Mouse (Mus musculus): ENCODE measurements around the gene Olfr485. TPM values are rescaled to one million over a fixed set of nuclear protein-coding genes. Genes with fewer than 3 reads are reported as not detected.

Olfr485 gene
- polyA plus RNA-seq, 1 experiment from 2014 or later: not detected

GRCm38 (mm10) chr7:108127349-108127748 is 32.3 kb downstream of the Olfr485 start, which contains the start of gene Olfr484:
Gene Olfr484, minus strand, starts transcription at chr7:108127449.
- TF ChIP-seq CTCF (IDR thresholded peaks at IDR 0.05; ENCODE audit: low read depth): no peak
- no peaks in the 10 kb centered on the region for H3K4me1 ChIP-seq (replicated peaks; ENCODE audit: control insufficient read depth, insufficient read depth, low read length)
- H3K36me3 ChIP-seq (ENCODE audit: control insufficient read depth, insufficient read depth): no peaks in the 10 kb centered on the region
- H3K27ac ChIP-seq (ENCODE audit: low read depth, low read length): no peak within 1 kb of the TSS
- no peaks in the 10 kb centered on the region for H3K9me3 ChIP-seq (ENCODE audit: control insufficient read depth)
- H3K4me3 ChIP-seq (ENCODE audit: low read depth, low read length): no peak within 1 kb of the TSS
- H3K4me2 ChIP-seq (replicated peaks; ENCODE audit: low read depth): no peak within 1 kb of the TSS
- H3K27me3 ChIP-seq (replicated peaks; ENCODE audit: control insufficient read depth, insufficient read depth, low read length): no peaks in the 10 kb centered on the region
- ATAC-seq: no peak
- no peak within 1 kb of the TSS for H3K9ac ChIP-seq (ENCODE audit: low read depth, low read length)

- no peak overlapping the region for H3K9ac ChIP-seq (ENCODE audit: low read depth, low read length)
- H3K4me1 ChIP-seq (replicated peaks; ENCODE audit: control insufficient read depth, insufficient read depth, low read length): no peaks in the 10 kb centered on the region
- H3K9me3 ChIP-seq (ENCODE audit: control insufficient read depth): no peaks in the 10 kb centered on the region
- WGBS: 67% methylated on average over 1 of the region's 1 CpGs
- no peak overlapping the region for H3K27ac ChIP-seq (ENCODE audit: low read depth, low read length)
- H3K36me3 ChIP-seq (ENCODE audit: control insufficient read depth, insufficient read depth): no peaks in the 10 kb centered on the region
- no peak for ATAC-seq
- no peak overlapping the region for H3K4me3 ChIP-seq (ENCODE audit: low read depth, low read length)
- no peak overlapping the region for H3K4me2 ChIP-seq (replicated peaks; ENCODE audit: low read depth)
- TF ChIP-seq CTCF (IDR thresholded peaks at IDR 0.05; ENCODE audit: low read depth): no peak
- H3K27me3 ChIP-seq (replicated peaks; ENCODE audit: control insufficient read depth, insufficient read depth, low read length): no peaks in the 10 kb centered on the region
Observed at GRCm38 (mm10) chr7:108121416-108121815, 38.3 kb downstream of the Olfr485 start.

GRCm38 (mm10) chr7:108120681-108121080 is 39.0 kb downstream of the Olfr485 start:
- no peak overlapping the region for H3K27ac ChIP-seq (ENCODE audit: low read depth, low read length)
- no peak overlapping the region for H3K4me3 ChIP-seq (ENCODE audit: low read depth, low read length)
- H3K27me3 ChIP-seq (replicated peaks; ENCODE audit: control insufficient read depth, insufficient read depth, low read length): no peaks in the 10 kb centered on the region
- no peak overlapping the region for H3K9ac ChIP-seq (ENCODE audit: low read depth, low read length)
- H3K4me2 ChIP-seq (replicated peaks; ENCODE audit: low read depth): no peak overlapping the region
- H3K9me3 ChIP-seq (ENCODE audit: control insufficient read depth): no peaks in the 10 kb centered on the region
- no peaks in the 10 kb centered on the region for H3K36me3 ChIP-seq (ENCODE audit: control insufficient read depth, insufficient read depth)
- TF ChIP-seq CTCF (IDR thresholded peaks at IDR 0.05; ENCODE audit: low read depth): no peak
- 27% methylated on average over 1 of the region's 1 CpGs for WGBS
- no peak for ATAC-seq
- H3K4me1 ChIP-seq (replicated peaks; ENCODE audit: control insufficient read depth, insufficient read depth, low read length): no peaks in the 10 kb centered on the region

Other genes starting within 250 kb of the Olfr485 start
- not detected in 2 replicates for gene Olfr473, start 229.4 kb downstream of the Olfr485 start, polyA plus RNA-seq (2015; fragmentation: Nextera tagmentation; extraction: Ambion mirVana)
- not detected in 2 replicates for gene Olfr474, start 205.2 kb downstream of the Olfr485 start, polyA plus RNA-seq (2015; fragmentation: Nextera tagmentation; extraction: Ambion mirVana)
- not detected in 2 replicates for gene Olfr476, start 195.1 kb downstream of the Olfr485 start, polyA plus RNA-seq (2015; fragmentation: Nextera tagmentation; extraction: Ambion mirVana)
- not detected in 2 replicates for gene Olfr477, start 173.2 kb downstream of the Olfr485 start, polyA plus RNA-seq (2015; fragmentation: Nextera tagmentation; extraction: Ambion mirVana)
- gene Olfr478, start 125.9 kb downstream of the Olfr485 start, polyA plus RNA-seq (2015; fragmentation: Nextera tagmentation; extraction: Ambion mirVana): not detected in 2 replicates
- gene Olfr479, start 109.2 kb downstream of the Olfr485 start, polyA plus RNA-seq (2015; fragmentation: Nextera tagmentation; extraction: Ambion mirVana): not detected in 2 replicates
- gene Olfr480, start 92.5 kb downstream of the Olfr485 start, polyA plus RNA-seq (2015; fragmentation: Nextera tagmentation; extraction: Ambion mirVana): not detected in 2 replicates
- not detected in 2 replicates for gene Olfr481, start 80.0 kb downstream of the Olfr485 start, polyA plus RNA-seq (2015; fragmentation: Nextera tagmentation; extraction: Ambion mirVana)
- gene Olfr482, start 62.3 kb downstream of the Olfr485 start, polyA plus RNA-seq (2015; fragmentation: Nextera tagmentation; extraction: Ambion mirVana): 0.08 and 0.10 TPM in 2 replicates
- not detected in 2 replicates for gene Olfr483, start 59.0 kb downstream of the Olfr485 start, polyA plus RNA-seq (2015; fragmentation: Nextera tagmentation; extraction: Ambion mirVana)
- not detected in 2 replicates for gene Olfr484, start 32.4 kb downstream of the Olfr485 start, polyA plus RNA-seq (2015; fragmentation: Nextera tagmentation; extraction: Ambion mirVana)
- gene Olfr486, start 12.9 kb upstream of the Olfr485 start, polyA plus RNA-seq (2015; fragmentation: Nextera tagmentation; extraction: Ambion mirVana): not detected in 2 replicates
- gene Olfr487, start 54.8 kb upstream of the Olfr485 start, polyA plus RNA-seq (2015; fragmentation: Nextera tagmentation; extraction: Ambion mirVana): not detected in 2 replicates
- not detected in 2 replicates for gene Olfr488, start 98.5 kb upstream of the Olfr485 start, polyA plus RNA-seq (2015; fragmentation: Nextera tagmentation; extraction: Ambion mirVana)
- not detected in 2 replicates for gene Olfr490, start 129.1 kb upstream of the Olfr485 start, polyA plus RNA-seq (2015; fragmentation: Nextera tagmentation; extraction: Ambion mirVana)
- gene Olfr491, start 153.6 kb upstream of the Olfr485 start, polyA plus RNA-seq (2015; fragmentation: Nextera tagmentation; extraction: Ambion mirVana): not detected in 2 replicates
- gene Olfr492, start 163.8 kb upstream of the Olfr485 start, polyA plus RNA-seq (2015; fragmentation: Nextera tagmentation; extraction: Ambion mirVana): not detected in 2 replicates
- gene Olfr493, start 187.1 kb upstream of the Olfr485 start, polyA plus RNA-seq (2015; fragmentation: Nextera tagmentation; extraction: Ambion mirVana): not detected in 2 replicates
- gene Olfr494, start 205.5 kb upstream of the Olfr485 start, polyA plus RNA-seq (2015; fragmentation: Nextera tagmentation; extraction: Ambion mirVana): not detected in 2 replicates
- gene Olfr495, start 233.3 kb upstream of the Olfr485 start, polyA plus RNA-seq (2015; fragmentation: Nextera tagmentation; extraction: Ambion mirVana): not detected in 2 replicates

Data from intestine, postnatal 0 days (tissue).